Mouse (Mus musculus): Measurements from ENCODE around the gene Olfr1347. TPM values are rescaled to one million over a fixed set of nuclear protein-coding genes. Genes with fewer than 3 reads are reported as not detected.

The Olfr1347 gene
- polyA plus RNA-seq (2012; rRNA removed): not detected in 2 replicates

DNA sequence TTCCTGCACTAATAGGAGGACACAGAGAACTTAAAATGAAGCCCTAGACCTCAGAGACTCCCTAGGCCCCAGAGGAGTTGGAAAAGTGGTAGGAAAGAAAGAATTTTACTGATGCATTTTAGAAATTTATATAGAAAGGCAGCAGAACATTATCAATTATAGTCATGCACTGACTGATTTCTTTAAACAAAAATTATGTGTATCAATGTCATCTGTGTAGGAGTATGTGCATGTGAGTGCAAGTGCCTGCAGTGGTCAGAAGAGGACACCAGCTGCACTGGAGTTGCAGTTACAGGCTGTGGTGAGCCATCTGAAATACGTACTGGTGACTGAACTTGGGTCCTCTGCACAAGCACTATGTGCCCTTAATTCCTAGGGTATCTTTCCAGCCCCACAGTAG is at the start of gene Olfr1347:
Gene Olfr1347 (minus strand): TSS at position 101 of the 400 bp plus-strand sequence.

DNA sequence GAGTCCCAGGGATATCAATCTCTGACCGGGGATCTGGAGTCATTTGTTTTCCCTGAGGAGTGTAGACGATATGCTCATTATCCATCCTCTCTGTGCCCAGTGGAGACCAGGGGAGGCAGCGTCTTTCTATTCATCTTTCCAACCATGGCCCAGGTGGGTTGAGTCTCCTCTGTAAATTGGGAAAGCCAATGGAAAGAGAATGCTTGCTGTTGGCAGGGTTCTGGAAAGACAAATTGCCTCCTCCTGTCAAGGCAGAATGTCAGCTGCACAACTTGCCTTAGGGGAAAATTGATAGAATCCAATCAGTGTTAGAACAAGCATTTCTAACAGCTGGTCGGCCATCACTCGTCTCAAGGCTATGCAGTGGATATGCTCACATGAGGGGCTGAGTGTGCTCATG is 23.3 kb upstream of the Olfr1347 start, which contains the start of gene Olfr1349:
Gene Olfr1349 (minus strand): TSS at position 101 of the 400 bp plus-strand sequence.

DNA sequence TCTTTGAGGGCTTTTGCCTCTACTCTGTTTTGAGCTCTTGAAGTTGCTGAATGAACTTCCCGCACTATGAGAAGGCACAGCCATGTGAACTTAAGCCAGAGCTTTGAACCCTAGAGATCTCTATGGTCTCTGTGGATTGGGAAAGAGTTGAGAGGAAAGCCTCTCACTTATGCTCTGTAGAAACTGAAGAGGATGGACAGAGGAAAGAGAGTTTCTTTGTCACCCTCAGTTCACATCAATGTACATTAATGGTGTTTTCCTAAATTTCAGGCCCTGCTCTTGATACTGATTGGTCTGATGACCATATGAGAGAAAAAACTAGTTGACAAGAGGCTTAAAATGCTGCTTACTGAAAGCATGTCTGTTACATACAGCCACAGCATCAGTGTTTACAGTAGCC is 9.1 kb upstream of the Olfr1347 start, which contains the start of gene Olfr1348:
Gene Olfr1348 (minus strand): TSS at position 101 of the 400 bp plus-strand sequence.

DNA sequence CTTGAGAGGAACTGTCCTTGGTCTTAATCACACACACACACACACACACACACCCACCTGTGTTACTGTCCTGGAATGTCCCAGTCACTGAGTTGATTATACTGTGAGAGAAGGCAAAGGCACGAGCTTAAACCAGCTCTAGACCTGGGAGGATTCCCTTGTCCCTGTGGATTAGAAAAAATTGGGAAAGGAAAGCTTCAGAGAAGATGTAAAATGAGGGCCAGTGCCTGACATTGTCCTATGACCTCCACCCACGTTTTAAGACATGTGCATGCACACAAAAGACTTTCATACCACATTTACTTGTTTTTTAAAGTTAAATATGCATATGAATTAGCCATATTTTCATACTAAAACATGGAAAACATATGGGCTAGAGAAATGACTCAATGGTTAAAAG is 12.7 kb downstream of the Olfr1347 start, which contains the start of gene Olfr5:
Gene Olfr5 (minus strand): TSS at position 101 of the 400 bp plus-strand sequence.

DNA sequence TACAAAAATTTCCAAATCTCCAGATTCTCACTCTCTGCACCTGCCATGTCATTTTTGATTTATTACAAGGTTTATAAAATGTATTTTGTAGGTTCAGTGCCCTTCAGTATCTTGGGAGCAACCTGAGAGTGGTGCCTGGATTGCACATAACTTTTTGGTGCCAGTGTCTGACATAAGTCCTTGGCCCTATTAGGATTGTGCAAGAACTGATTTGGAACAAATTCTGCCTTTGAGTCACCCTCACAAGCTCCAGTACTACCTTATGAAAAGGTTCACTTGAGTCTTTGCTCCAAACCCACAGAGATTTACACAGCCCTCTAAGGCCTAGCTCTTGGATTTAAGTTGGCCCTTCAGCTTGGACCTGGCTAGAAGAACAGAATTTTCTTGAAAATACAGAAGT is 32.6 kb downstream of the Olfr1347 start, which contains the start of gene Olfr1346:
Gene Olfr1346 (plus strand): TSS at position 151 of the 400 bp plus-strand sequence.

DNA sequence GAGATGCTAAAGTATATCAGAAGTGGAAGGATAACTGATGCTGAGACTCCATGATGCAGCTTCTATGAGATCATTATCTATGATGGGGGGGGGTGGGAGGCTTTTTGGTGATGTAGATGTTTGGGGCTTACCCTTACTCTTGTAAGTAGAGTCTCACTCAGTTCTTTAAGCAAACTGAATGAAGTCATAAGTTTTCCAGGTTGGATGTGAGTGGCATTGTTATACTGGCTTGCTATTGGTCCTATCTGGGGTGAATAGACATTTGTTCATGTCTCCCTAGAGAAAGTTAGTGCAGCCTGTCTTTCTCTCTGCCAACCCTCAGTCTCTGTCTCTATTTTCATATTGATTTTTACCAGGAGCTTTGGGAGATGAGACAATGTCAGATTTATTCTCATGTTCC is 43.7 kb downstream of the Olfr1347 start, which contains the start of gene Olfr1336:
Gene Olfr1336 (plus strand): TSS at position 301 of the 400 bp plus-strand sequence.

DNA sequence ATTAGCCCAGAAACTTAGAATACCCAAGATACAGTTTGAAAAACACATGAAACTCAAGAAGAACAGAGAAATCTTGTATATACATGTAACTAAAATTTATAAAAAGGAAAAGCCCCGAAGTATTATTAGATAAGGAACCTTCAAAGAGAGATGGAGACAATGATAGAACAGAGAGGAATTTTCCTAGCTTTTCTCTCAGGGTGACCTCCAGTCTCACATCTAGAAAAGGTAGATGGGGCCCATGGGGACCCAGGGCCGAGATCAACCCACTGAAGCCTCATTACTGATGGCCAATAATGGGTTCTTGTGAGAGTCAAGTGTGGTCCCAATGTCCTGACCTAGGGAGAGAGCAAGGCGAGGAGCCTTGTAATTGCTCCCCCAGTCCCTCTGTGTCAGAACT is 61.2 kb downstream of the Olfr1347 start, which contains the start of gene Olfr1344:
Gene Olfr1344 (plus strand): TSS at position 301 of the 400 bp plus-strand sequence.

Other genes starting within 250 kb of the Olfr1347 start
- not detected in 2 replicates for gene Epp13, start 247.0 kb downstream of the Olfr1347 start, polyA plus RNA-seq (2012; rRNA removed)
- gene Zfp667, start 213.2 kb downstream of the Olfr1347 start, polyA plus RNA-seq (2012; rRNA removed): 0.24 and 0.28 TPM in 2 replicates
- 0.03 and 0.54 TPM in 2 replicates for gene Zfp583, start 168.5 kb downstream of the Olfr1347 start, polyA plus RNA-seq (2012; rRNA removed)
- 0.03 TPM in 1 of 2 replicates, not detected in the other for gene Gm3854, start 156.0 kb downstream of the Olfr1347 start, polyA plus RNA-seq (2012; rRNA removed)
- gene Zfp78, start 136.5 kb downstream of the Olfr1347 start, polyA plus RNA-seq (2012; rRNA removed): 0.07 and 0.22 TPM in 2 replicates
- 0.64 and 0.69 TPM in 2 replicates for gene Zfp28, start 116.5 kb downstream of the Olfr1347 start, polyA plus RNA-seq (2012; rRNA removed)
- not detected in 2 replicates for gene Smim17, start 101.0 kb downstream of the Olfr1347 start, polyA plus RNA-seq (2012; rRNA removed)
- not detected in 2 replicates for gene Gm20715, start 89.5 kb downstream of the Olfr1347 start, polyA plus RNA-seq (2012; rRNA removed)
- gene Olfr1344, start 61.1 kb downstream of the Olfr1347 start, polyA plus RNA-seq (2012; rRNA removed): not detected in 2 replicates
- not detected in 2 replicates for gene Olfr1336, start 43.6 kb downstream of the Olfr1347 start, polyA plus RNA-seq (2012; rRNA removed)
- not detected in 2 replicates for gene Olfr1346, start 32.7 kb downstream of the Olfr1347 start, polyA plus RNA-seq (2012; rRNA removed)
- not detected in 2 replicates for gene Olfr5, start 12.8 kb downstream of the Olfr1347 start, polyA plus RNA-seq (2012; rRNA removed)
- gene Olfr1348, start 9.0 kb upstream of the Olfr1347 start, polyA plus RNA-seq (2012; rRNA removed): not detected in 2 replicates
- not detected in 2 replicates for gene Olfr1349, start 23.2 kb upstream of the Olfr1347 start, polyA plus RNA-seq (2012; rRNA removed)
- gene Olfr1350, start 65.1 kb upstream of the Olfr1347 start, polyA plus RNA-seq (2012; rRNA removed): not detected in 2 replicates
- 0.03 TPM in 1 of 2 replicates, not detected in the other for gene Zim1, start 196.7 kb upstream of the Olfr1347 start, polyA plus RNA-seq (2012; rRNA removed)
- gene Peg3, start 230.7 kb upstream of the Olfr1347 start, polyA plus RNA-seq (2012; rRNA removed): 1.3 and 1.4 TPM in 2 replicates
- gene Usp29, start 230.8 kb upstream of the Olfr1347 start, polyA plus RNA-seq (2012; rRNA removed): 0.06 and 0.12 TPM in 2 replicates

Data from colon, adult 2 months (tissue).